Mouse (Mus musculus) hindbrain, embryonic 16.5 days (tissue): ENCODE data around the gene Pmvk. TPM values are rescaled to one million over a fixed set of nuclear protein-coding genes. Genes with fewer than 3 reads are reported as not detected.
A peak's percentile ranks its signal among the peaks of the same experiment; 100 is the strongest.

Experiments used
- ATAC-seq: fragments of 200-750 bp; cut with Nextera tagmentation; 2 replicates; pipeline ENCODE4 v1.8.0; 2017; ENCODE audit warnings: moderate TSS enrichment, moderate library complexity
- H3K27ac ChIP-seq: fragments of 300-500 bp; sonication (generic); 2 replicates; pipeline ENCODE4 v1.5.1; 2014; ENCODE audit warnings: low read depth, mild to moderate bottlenecking, control low read depth, low read length, moderate library complexity
- H3K27me3 ChIP-seq: fragments of 300-500 bp; sonication (generic); replicated peaks from 2 replicates; pipeline ENCODE4 v1.6.1; 2014; ENCODE audit warnings: low read length; ENCODE audit not compliant: control insufficient read depth, insufficient read depth
- H3K36me3 ChIP-seq: fragments of 300-500 bp; sonication (generic); 2 replicates; pipeline ENCODE4 v1.6.1; 2014; ENCODE audit warnings: mild to moderate bottlenecking, low read length, moderate library complexity, mixed read lengths; ENCODE audit not compliant: control insufficient read depth, insufficient read depth
- H3K4me1 ChIP-seq: fragments of 300-500 bp; sonication (generic); 2 replicates; pipeline ENCODE4 v1.6.1; 2014; ENCODE audit warnings: low read depth, low read length; ENCODE audit not compliant: control insufficient read depth, insufficient read depth
- H3K4me2 ChIP-seq: fragments of 300-500 bp; sonication (generic); 2 replicates; pipeline ENCODE4 v1.6.1; 2014; ENCODE audit warnings: mild to moderate bottlenecking, low read length, control low read depth, moderate library complexity
- H3K4me3 ChIP-seq: fragments of 300-500 bp; sonication (generic); 2 replicates; pipeline ENCODE4 v1.5.1; 2014; ENCODE audit warnings: mild to moderate bottlenecking, low read length, control low read depth, moderate library complexity
- H3K9ac ChIP-seq: fragments of 300-500 bp; sonication (generic); 2 replicates; pipeline ENCODE4 v1.6.1; 2014; ENCODE audit warnings: low read depth, mild to moderate bottlenecking, control low read depth, low read length, moderate library complexity
- H3K9me3 ChIP-seq: fragments of 300-500 bp; sonication (generic); 2 replicates; pipeline ENCODE4 v1.6.1; 2014; ENCODE audit warnings: mild to moderate bottlenecking, low read length, moderate library complexity; ENCODE audit not compliant: control insufficient read depth
- WGBS: fragments of 180-500 bp; shearing (Covaris S2); extraction: QIAGEN DNeasy Blood & Tissue Kit; methylation state at CpG from one replicate; pipeline ENCODE4 v1.1.7; 2014; 5-methylcytosine and 5-hydroxymethylcytosine counted together
- polyA plus RNA-seq: library from polyadenylated mRNA; unstranded; fragments of >200 nt; fragmentation: Nextera tagmentation; extraction: Ambion mirVana; gene quantifications from 2 replicates; pipeline ENCODE4 v1.2.1, GENCODE M21; 2015

Gene Pmvk
- polyA plus RNA-seq, 1 experiment from 2014 or later: 156 TPM

- peak; percentile 58 for ATAC-seq
- H3K4me1 ChIP-seq: peaks cover 7% of the 10 kb centered on the region
- peak within 1 kb of the TSS; percentile 39 for H3K4me3 ChIP-seq
- H3K27me3 ChIP-seq: no peaks in the 10 kb centered on the region
- H3K4me2 ChIP-seq: peak within 1 kb of the TSS; percentile 50
- peaks cover 12% of the 10 kb centered on the region for H3K36me3 ChIP-seq
- WGBS: 4% methylated on average over 16 of the region's 16 CpGs
- H3K9me3 ChIP-seq: no peaks in the 10 kb centered on the region
- H3K9ac ChIP-seq: peak within 1 kb of the TSS; percentile 39
- H3K27ac ChIP-seq: no peak within 1 kb of the TSS
Observed at GRCm38 (mm10) chr3:89436176-89437113, 17.9 kb upstream of the Pmvk start, which contains the start of gene Pbxip1. Pbxip1 (plus strand) TSS chr3:89436706.

- Histone ChIP-seq H3K36me3 (peaks cover 12% of the 10 kb centered on the region), H3K4me1 (no peaks in the 10 kb centered on the region; the same call in 1 of the 2 replicates), H3K4me3 (peak overlapping the region; percentile 39), H3K4me2 (peak overlapping the region; percentile 50), H3K27ac (no peak overlapping the region), H3K9me3 (no peaks in the 10 kb centered on the region), H3K9ac (no peak overlapping the region), H3K27me3 (no peaks in the 10 kb centered on the region)
- WGBS: 25% methylated on average over 5 of the region's 5 CpGs
- no peak for ATAC-seq
Observed at GRCm38 (mm10) chr3:89437269-89437668, 17.1 kb upstream of the Pmvk start.

GRCm38 (mm10) chr3:89440691-89441090 lies 13.7 kb upstream of the Pmvk start:
- 82% methylated on average over 2 of the region's 2 CpGs for WGBS
- no peak overlapping the region for H3K4me3 ChIP-seq
- no peaks in the 10 kb centered on the region for H3K36me3 ChIP-seq
- H3K9ac ChIP-seq: no peak overlapping the region
- no peak for ATAC-seq
- H3K9me3 ChIP-seq: no peaks in the 10 kb centered on the region
- no peaks in the 10 kb centered on the region; the same call in 1 of the 2 replicates for H3K4me1 ChIP-seq
- no peak overlapping the region for H3K4me2 ChIP-seq
- no peak overlapping the region for H3K27ac ChIP-seq
- H3K27me3 ChIP-seq: no peaks in the 10 kb centered on the region

GRCm38 (mm10) chr3:89448720-89449537 lies 5.4 kb upstream of the Pmvk start:
- ATAC-seq: peak; percentile 32; the same call in 1 of the 2 replicates
- no peak overlapping the region for H3K9ac ChIP-seq
- no peaks in the 10 kb centered on the region for H3K36me3 ChIP-seq

GRCm38 (mm10) chr3:89449541-89449940 lies 4.8 kb upstream of the Pmvk start:
- Histone ChIP-seq H3K36me3 (no peaks in the 10 kb centered on the region), H3K4me3 (no peak overlapping the region), H3K27me3 (no peaks in the 10 kb centered on the region), H3K4me1 (peaks cover 2% of the 10 kb centered on the region; the same call in 1 of the 2 replicates), H3K4me2 (no peak overlapping the region), H3K27ac (no peak overlapping the region), H3K9me3 (no peaks in the 10 kb centered on the region), H3K9ac (no peak overlapping the region)
- ATAC-seq: peak; percentile 67
- WGBS: 30% methylated on average over 7 of the region's 7 CpGs

More at GRCm38 (mm10) chr3:89448720-89449537, 5.4 kb upstream of the Pmvk start:
- no peaks in the 10 kb centered on the region for H3K27me3 ChIP-seq
- no peak overlapping the region for H3K4me2 ChIP-seq
- H3K27ac ChIP-seq: no peak overlapping the region
- H3K9me3 ChIP-seq: no peaks in the 10 kb centered on the region
- WGBS: 67% methylated on average over 13 of the region's 13 CpGs
- no peak overlapping the region for H3K4me3 ChIP-seq
- peaks cover 2% of the 10 kb centered on the region; the same call in 1 of the 2 replicates for H3K4me1 ChIP-seq

- H3K4me2 ChIP-seq: no peak overlapping the region
- H3K27me3 ChIP-seq: no peaks in the 10 kb centered on the region
- H3K4me3 ChIP-seq: no peak overlapping the region
- 85% methylated on average over 1 of the region's 1 CpGs for WGBS
- no peaks in the 10 kb centered on the region for H3K9me3 ChIP-seq
- peak; percentile 44; the same call in 1 of the 2 replicates for ATAC-seq
- H3K36me3 ChIP-seq: no peaks in the 10 kb centered on the region
- no peak overlapping the region for H3K9ac ChIP-seq
- peaks cover 2% of the 10 kb centered on the region; the same call in 1 of the 2 replicates for H3K4me1 ChIP-seq
- H3K27ac ChIP-seq: peak overlapping the region; percentile 12; the same call in 1 of the 2 replicates
Observed at GRCm38 (mm10) chr3:89451916-89452315, 2.4 kb upstream of the Pmvk start.

GRCm38 (mm10) chr3:89455786-89456285 lies 1.5 kb downstream of the Pmvk start:
- 50% methylated on average over 1 of the region's 1 CpGs for WGBS
- H3K36me3 ChIP-seq: no peaks in the 10 kb centered on the region

GRCm38 (mm10) chr3:89456726-89457665 lies 2.7 kb downstream of the Pmvk start:
- no peaks in the 10 kb centered on the region for H3K36me3 ChIP-seq
- H3K27me3 ChIP-seq: no peaks in the 10 kb centered on the region
- no peak overlapping the region for H3K9ac ChIP-seq
- no peak overlapping the region for H3K4me2 ChIP-seq
- H3K27ac ChIP-seq: no peak overlapping the region
- peaks cover 11% of the 10 kb centered on the region for H3K4me1 ChIP-seq
- ATAC-seq: no peak
- no peaks in the 10 kb centered on the region for H3K9me3 ChIP-seq
- H3K4me3 ChIP-seq: no peak overlapping the region
- WGBS: 31% methylated on average over 10 of the region's 10 CpGs

More at GRCm38 (mm10) chr3:89455786-89456285, 1.5 kb downstream of the Pmvk start:
- H3K4me1 ChIP-seq: peaks cover 13% of the 10 kb centered on the region
- no peaks in the 10 kb centered on the region for H3K9me3 ChIP-seq
- ATAC-seq: no peak
- H3K9ac ChIP-seq: no peak overlapping the region
- no peak overlapping the region for H3K27ac ChIP-seq
- no peaks in the 10 kb centered on the region for H3K27me3 ChIP-seq
- no peak overlapping the region for H3K4me3 ChIP-seq
- no peak overlapping the region for H3K4me2 ChIP-seq
